Mouse (Mus musculus): ENCODE results near the gene Atr.
"Not testable (repeated sequence)": the region's sequence is repeated elsewhere in the genome, so short reads cannot be mapped to it uniquely, and the experiment has no call there.

The Atr gene

DNA sequence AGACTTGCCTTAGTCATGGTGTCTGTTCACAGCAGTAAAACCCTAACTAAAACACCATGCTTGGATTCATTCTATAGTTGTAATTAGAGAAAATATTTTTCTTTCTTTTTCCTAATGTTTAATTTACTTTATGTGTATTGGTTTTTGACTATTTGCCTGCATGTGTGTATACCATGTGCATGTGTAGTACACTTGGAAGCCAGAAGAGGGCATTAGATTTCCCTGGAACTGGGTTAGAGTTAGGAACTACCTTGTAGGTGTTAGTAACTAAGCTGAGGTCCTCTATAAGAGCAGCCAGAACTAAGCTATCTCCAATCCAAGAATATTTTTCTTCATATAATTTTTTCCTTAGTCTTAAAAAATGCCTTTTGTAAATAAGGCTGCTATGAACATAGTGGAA lies 75.5 kb downstream of the Atr start:
- no peak for DNase-seq (ENCODE audit: low spot score in 2 of 2)

DNA sequence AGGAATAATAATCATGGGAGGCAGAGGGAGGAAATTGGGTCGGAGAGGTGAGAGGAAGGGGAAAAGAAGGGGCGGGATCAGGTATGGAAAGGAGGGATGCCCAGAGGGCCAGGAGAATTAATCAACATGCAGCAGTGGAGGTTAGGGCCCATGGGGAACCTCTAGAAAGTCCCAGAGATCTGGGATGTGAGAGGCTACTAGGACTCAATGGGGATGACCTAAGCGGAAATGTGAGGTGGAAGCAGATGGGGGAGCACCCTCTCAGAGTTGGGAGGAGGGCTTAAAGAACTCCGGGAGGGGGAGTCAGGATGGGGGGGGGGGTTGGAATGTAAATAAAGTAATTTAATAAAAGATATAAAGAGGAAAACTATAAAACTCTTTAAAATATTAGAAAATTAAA lies 96.3 kb downstream of the Atr start:
- no peak for DNase-seq (ENCODE audit: low spot score in 2 of 2)

DNA sequence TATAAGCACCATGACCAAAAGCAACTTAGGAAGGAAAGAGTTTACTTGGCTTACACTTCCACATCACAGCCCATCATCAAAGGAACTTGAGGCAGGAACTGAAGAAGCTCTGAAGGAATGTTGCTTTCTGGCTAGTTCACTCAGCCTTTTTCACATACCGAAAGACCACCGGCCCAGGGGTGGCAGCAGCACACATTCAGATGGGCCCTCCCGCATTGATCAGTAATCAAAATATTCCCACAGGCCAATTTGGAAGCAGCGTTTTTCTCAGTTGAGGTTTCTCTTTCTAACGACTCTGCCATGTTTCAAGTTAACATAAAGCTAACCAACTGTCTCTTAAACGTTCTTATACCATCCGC lies 96.8 kb downstream of the Atr start:
- DNase-seq (ENCODE audit: low spot score in 2 of 2): no peak

DNA sequence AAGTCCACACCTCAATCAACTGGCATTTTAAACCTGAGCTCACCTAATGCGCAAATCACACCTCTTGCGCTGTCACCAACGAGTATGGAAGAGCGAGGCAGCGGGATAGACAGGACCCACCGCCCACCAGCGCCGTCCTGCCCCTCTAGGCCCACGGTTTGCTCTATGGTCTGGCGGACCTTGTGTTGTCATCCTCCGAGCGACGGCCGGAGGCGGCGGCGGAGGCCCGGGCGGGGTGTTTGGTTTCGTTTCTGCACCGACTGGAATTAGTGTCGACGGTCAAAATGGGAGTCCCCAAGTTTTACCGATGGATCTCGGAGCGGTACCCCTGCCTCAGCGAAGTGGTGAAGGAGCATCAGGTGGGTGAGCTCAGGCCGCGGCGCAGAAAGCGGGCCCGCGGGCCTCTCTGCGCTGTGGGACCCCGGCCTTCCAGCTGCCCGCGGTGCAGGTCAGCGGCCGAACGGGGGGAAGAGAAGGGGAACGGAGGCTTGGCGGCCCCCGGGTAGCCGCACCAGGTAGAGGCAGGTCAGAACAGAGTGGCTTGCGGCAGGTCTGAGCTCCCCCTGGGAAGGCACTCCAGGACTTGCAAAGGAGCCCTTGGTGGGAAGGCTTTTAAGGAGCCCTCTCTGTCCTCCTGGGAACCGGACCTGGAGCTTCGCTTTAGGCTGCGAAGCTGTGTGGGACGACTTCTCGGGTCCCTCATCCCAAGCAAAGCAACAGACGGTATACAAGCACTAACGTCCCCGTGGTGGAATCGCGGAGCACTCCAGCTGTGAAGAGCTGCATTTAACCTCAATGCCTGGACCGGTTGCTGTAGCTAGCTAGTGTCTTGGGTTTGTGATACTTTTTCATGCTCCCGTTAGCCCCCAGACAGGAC lies 97.4 kb downstream of the Atr start, which contains the start of gene Xrn1:
Gene Xrn1 (plus strand): TSS at position 176 of the 877 bp plus-strand sequence.
- peak; percentile 88 to 95 for DNase-seq (ENCODE audit: low spot score in 2 of 2)

DNA sequence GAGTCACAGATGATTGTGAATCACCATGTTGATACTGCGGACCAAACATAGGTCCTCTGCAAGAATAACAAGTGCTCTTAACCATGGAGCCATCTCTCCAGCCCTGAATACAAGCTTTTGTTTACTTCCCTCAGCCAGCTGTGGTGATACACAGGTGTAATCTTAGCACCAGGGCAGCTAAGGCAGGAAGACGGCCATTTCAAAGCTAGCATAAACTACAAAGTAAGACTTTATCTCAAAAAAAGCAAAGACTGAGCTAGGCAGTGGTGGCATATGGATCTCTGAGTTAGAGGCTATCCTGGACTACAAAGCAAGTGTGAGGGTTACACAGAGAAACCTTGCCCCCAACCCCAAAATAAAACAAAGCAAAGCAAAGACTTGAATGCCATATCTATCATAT lies 100.2 kb downstream of the Atr start:
- DNase-seq (ENCODE audit: low spot score in 2 of 2): no peak

DNA sequence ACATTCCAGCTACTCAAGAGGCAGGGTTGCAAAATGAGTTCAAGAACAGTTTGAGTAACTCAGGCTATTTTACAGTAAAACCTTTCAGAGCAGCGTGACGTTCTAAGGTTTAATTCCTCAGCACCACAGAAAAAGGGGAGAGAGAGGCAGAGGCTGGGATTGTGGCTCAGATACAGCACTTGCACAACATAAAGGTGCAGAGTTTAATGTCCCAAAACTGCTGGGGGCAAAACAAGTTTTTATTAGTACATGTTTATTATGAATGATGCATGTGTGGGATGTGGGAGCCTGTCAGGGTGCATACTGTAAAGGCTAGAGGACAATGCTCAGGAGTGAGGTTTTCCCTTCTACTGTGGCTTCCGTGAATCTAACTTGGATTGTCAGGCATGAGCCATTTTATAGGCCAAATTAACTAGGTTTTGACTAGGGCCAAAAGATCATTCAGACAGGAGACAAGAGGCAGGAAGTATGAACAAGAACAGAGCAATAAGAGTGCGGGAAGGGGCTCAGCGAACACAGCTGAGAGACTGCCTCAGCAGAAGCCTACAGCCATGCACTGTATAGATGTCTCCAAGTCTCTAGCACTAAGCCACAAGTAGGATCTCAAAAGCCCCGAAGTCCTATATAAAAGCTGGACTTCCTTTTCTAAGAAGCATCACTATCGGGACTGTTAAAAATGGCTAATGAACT lies 100.8 kb downstream of the Atr start:
- no peak for DNase-seq (ENCODE audit: low spot score in 2 of 2)

DNA sequence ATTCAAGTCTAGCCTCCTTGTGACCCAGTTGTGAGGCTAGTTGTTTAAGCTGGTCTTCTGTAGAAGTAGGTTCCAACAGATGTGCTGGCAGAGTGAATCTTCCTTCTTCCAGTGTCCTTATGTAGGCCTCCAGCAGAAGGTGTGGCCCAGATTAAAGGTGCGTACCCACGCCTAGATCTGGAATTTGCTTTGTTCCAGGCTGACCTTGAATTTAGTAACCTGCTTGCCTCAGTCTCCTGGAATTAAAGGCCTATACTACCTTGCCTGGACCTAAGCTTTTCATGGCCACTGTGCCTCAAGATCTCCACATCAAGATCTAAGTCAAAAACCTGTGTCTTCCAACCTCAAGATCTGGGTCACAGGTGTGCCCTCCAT lies 101.3 kb downstream of the Atr start:
- DNase-seq (ENCODE audit: low spot score in 2 of 2): not testable (repeated sequence)

DNA sequence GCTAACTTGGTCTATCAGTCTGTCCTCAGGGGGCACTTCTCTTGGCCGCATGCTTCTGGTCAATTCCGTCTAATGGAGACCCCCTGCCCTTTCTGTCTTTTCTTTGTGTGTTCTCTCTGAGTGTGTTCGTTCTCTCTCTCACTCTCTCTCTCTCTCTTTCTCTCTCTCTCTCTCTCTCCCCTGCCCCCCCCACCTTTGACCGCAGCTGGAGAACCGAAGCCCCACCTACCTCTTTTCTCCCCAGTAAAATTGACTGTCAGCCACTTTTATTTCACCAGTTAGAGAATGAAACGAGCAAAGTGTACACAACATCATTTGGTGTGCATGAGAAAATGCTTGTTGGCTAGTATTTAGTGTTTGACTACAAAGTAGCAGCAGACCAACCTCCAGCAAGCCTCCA lies 101.8 kb downstream of the Atr start:
- DNase-seq (ENCODE audit: low spot score in 2 of 2): no peak

DNA sequence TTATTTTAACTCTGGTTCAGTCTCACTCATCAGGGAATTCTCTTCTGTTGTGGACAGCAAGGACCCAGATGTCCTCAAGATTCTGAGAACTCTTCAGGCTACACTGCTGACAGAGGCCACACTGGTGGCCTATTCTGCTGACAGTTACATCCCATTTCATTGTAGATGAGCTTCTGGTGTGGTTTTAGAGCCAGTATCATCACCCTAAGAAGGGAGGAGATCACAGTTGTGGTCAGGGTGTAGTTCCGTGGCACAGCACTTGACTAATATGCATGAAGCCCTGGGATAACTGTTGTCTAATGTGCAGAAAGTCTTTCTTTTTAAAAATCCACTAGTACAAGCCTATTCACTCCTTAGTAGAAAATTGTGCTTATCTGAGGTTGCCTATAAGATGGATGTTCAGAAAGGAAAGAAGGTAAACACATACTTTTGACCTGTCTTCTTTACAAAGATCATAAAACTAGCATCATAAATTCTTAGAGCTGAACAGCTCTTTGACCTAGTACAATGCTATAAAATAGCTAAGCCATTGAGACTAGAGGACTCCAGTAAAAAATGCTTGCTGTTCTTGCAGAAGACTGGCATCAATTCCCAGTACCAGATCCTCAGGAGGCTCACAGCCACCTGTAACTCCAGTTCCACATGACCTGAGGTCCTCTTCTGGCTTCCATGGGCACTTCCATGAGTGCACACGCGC lies 102.5 kb downstream of the Atr start:
- no peak for DNase-seq (ENCODE audit: low spot score in 2 of 2)

DNA sequence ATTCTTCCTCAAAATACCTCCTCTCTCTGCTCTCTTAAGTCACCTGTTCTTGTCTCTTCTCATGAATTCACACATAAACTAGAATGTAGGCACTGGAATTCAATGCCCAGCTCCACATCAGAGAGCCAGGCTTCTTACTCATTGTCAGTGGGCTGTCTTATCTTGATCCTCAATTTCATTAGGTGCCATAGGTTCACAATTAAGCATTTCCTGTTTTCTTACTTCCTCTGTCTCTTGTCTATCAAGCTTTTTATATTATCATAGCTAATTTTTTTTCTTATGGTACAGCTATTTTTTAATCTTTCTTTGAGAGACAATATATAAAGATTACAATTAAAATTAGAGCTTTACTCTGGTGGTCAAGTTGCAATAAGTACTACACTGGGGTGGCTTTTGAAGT lies 103.7 kb downstream of the Atr start:
- no peak for DNase-seq (ENCODE audit: low spot score in 2 of 2)

DNA sequence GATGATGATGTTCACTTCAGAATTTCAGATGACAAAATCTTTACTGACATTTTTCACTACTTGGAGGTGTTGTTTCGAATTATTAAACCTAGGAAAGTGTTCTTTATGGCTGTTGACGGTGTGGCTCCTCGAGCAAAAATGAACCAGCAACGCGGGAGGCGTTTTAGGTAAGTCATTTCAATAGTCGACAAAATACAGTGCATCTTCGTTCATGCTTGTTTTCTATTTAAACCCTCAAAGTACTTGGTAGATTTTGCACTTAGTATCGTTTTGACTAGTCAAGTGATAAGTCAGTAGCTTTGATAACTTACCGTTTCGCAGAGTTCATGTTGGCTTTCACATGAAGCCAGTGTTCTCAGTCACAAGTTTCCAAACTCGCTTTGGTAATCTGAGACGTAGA lies 106.6 kb downstream of the Atr start:
- no peak for DNase-seq (ENCODE audit: low spot score in 2 of 2)

DNA sequence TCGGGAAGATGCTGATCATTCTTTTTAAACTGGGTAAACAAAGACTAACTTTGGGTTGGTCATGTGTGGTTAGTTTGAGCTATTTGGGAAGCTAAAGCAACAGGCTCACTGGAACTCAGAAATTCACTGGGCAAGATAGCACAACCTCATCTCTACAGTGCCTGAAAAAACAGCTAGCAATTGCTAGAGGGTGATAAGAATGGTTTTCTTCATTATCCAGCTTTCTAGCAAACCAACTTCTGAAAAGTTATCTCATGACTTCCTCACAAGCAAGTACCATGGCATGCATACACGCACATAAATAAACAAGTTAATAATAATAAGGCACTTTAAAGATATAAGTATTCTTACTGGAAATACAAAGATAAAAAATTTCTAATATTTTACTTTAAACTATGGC lies 120.9 kb downstream of the Atr start:
- no peak for DNase-seq (ENCODE audit: low spot score in 2 of 2)

DNA sequence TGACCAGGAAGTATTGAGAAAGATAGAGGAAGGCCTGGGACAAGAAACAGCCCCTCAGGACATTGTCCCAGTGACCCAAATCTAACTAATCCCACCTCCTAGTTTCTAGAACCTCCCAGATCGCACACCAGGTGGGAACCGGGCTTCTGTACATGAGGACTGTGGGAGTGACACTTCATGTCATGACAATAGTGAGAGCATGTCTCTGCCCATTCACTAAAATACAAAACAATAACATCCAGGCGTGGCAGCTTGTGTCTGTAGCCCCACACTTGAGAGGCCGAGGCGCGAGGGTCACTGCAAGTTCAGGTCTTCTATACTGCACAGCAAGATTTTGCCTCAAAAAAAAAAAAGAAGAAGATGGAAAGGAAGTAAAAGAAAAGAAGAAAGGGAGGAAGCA lies 122.5 kb downstream of the Atr start:
- no peak for DNase-seq (ENCODE audit: low spot score in 2 of 2)

DNA sequence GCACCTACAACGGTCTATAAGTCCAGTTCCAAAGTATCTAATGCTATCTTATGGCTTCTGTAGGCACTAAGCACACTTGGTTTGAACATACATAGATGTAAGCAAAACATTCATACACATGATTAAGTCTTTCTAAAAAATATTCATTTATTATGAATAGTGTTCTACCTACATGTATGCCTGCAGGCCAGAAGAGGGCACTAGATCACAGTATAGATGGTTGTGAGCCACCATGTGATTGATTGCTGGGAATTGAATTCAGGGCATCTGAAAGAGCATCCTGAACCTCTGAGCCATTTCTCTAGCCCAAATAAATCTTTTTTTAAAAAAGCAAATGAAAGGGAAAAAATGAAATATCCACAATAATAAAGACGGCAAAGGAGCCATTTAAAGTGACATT lies 134.9 kb downstream of the Atr start:
- DNase-seq (ENCODE audit: low spot score in 2 of 2): no peak
